Mouse (Mus musculus) embryonic facial prominence, embryonic 14.5 days (tissue): Measurements from ENCODE around the gene Art1. TPM values are rescaled to one million over a fixed set of nuclear protein-coding genes. Genes with fewer than 3 reads are reported as not detected.

Experiments
- ATAC-seq: fragments of 200-750 bp; cut with Nextera tagmentation; 2 replicates; pipeline ENCODE4 v1.8.0; 2017; ENCODE audit warnings: low read depth, moderate number of reproducible peaks, moderate TSS enrichment
- DNase-seq: peaks from one replicate; pipeline ENCODE4 v3.0.0-alpha.2; 2015; ENCODE audit warnings: low spot score
- H3K27ac ChIP-seq: fragments of 300-500 bp; sonication (generic); replicated peaks from 2 replicates; pipeline ENCODE4 v1.5.1; 2014; ENCODE audit warnings: low read depth, mild to moderate bottlenecking, low read length, moderate library complexity
- H3K27me3 ChIP-seq: fragments of 300-500 bp; sonication (generic); replicated peaks from 2 replicates; pipeline ENCODE4 v1.6.1; 2014; ENCODE audit warnings: low read length; ENCODE audit not compliant: control insufficient read depth, insufficient read depth
- H3K36me3 ChIP-seq: fragments of 300-500 bp; sonication (generic); 2 replicates; pipeline ENCODE4 v1.6.1; 2014; ENCODE audit warnings: low read length, mixed read lengths; ENCODE audit not compliant: control insufficient read depth, insufficient read depth
- H3K4me1 ChIP-seq: fragments of 300-500 bp; sonication (generic); 2 replicates; pipeline ENCODE4 v1.6.1; 2014; ENCODE audit warnings: antibody characterized with exemption, low read length; ENCODE audit not compliant: control insufficient read depth, insufficient read depth
- H3K4me2 ChIP-seq: fragments of 300-500 bp; sonication (generic); 2 replicates; pipeline ENCODE4 v1.6.1; 2014; ENCODE audit warnings: low read depth, mild to moderate bottlenecking, low read length, moderate library complexity, mixed read lengths
- H3K4me3 ChIP-seq: fragments of 300-500 bp; sonication (generic); 2 replicates; pipeline ENCODE4 v1.5.1; 2014; ENCODE audit warnings: low read depth, mild to moderate bottlenecking, low read length
- H3K9ac ChIP-seq: fragments of 300-500 bp; sonication (generic); 2 replicates; pipeline ENCODE4 v1.6.1; 2014; ENCODE audit warnings: low read depth, mild to moderate bottlenecking, low read length, moderate library complexity, mixed read lengths
- H3K9me3 ChIP-seq: fragments of 300-500 bp; sonication (generic); 2 replicates; pipeline ENCODE4 v1.6.1; 2016; ENCODE audit warnings: low read length; ENCODE audit not compliant: control insufficient read depth
- WGBS: fragments of 180-500 bp; shearing (Covaris S2); extraction: QIAGEN DNeasy Blood & Tissue Kit; methylation state at CpG from one replicate; pipeline ENCODE4 v1.1.7; 2014; 5-methylcytosine and 5-hydroxymethylcytosine counted together
- polyA plus RNA-seq: library from polyadenylated mRNA; unstranded; fragments of >200 nt; fragmentation: Nextera tagmentation; extraction: Ambion mirVana; gene quantifications from 2 replicates; pipeline ENCODE4 v1.2.1, GENCODE M21; 2014

The Art1 gene
- polyA plus RNA-seq, 1 experiment from 2014 or later: 32.2 TPM

- Histone ChIP-seq H3K36me3 (peaks cover 38% of the 10 kb centered on the region), H3K9ac (no peak within 1 kb of the TSS), H3K4me3 (no peak within 1 kb of the TSS), H3K27ac (no peak within 1 kb of the TSS), H3K4me2 (no peak within 1 kb of the TSS), H3K9me3 (no peaks in the 10 kb centered on the region), H3K27me3 (no peaks in the 10 kb centered on the region), H3K4me1 (no peaks in the 10 kb centered on the region)
- no peak for DNase-seq
- WGBS: 46% methylated on average over 7 of the region's 7 CpGs
- peak; percentile 54; the same call in 1 of the 2 replicates for ATAC-seq
These were observed 15.2 kb downstream of the Art1 start, which contains the start of gene Chrna10 for GRCm38 (mm10) chr7:102116579-102117331. TSS of gene Chrna10 (minus strand) at chr7:102116828.

GRCm38 (mm10) chr7:102117382-102117781, 15.8 kb downstream of the Art1 start:
- Histone ChIP-seq H3K4me2 (no peak overlapping the region), H3K36me3 (peaks cover 44% of the 10 kb centered on the region), H3K27me3 (no peaks in the 10 kb centered on the region), H3K9me3 (no peaks in the 10 kb centered on the region), H3K4me3 (no peak overlapping the region), H3K27ac (no peak overlapping the region), H3K4me1 (no peaks in the 10 kb centered on the region), H3K9ac (no peak overlapping the region)
- 67% methylated on average over 6 of the region's 6 CpGs for WGBS
- ATAC-seq: no peak
- DNase-seq: no peak

- no peaks in the 10 kb centered on the region for H3K27me3 ChIP-seq
- no peaks in the 10 kb centered on the region for H3K4me1 ChIP-seq
- DNase-seq: no peak
- ATAC-seq: no peak
- no peaks in the 10 kb centered on the region for H3K9me3 ChIP-seq
- no peak overlapping the region for H3K4me3 ChIP-seq
- 95% methylated on average over 10 of the region's 10 CpGs for WGBS
- H3K9ac ChIP-seq: no peak overlapping the region
- peaks cover 74% of the 10 kb centered on the region for H3K36me3 ChIP-seq
- no peak overlapping the region for H3K27ac ChIP-seq
- H3K4me2 ChIP-seq: no peak overlapping the region
These were observed 18.8 kb downstream of the Art1 start for GRCm38 (mm10) chr7:102120326-102120725.

DNA sequence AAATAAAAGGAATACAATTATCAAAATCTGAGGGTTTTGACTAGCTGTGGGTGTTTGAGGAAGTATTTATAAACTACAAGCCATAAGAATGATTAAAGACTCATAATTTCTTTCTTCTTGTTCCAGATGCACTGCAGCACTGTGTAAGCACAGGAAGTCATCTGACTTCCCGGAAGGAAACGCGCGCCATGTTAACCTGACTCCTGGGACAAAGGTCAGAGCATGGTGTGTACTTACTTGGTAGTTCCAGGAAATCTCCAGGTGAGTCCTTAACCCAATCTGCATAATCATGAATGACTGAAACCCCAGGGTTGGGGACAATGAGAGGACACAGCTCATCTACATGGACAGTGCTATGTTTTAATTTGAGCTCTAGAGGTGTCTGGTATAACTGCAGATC, 30.9 kb downstream of the Art1 start:
- ATAC-seq: no peak
- no peaks in the 10 kb centered on the region for H3K27me3 ChIP-seq
- H3K4me1 ChIP-seq: no peaks in the 10 kb centered on the region
- no peak overlapping the region for H3K4me2 ChIP-seq
- DNase-seq: no peak
- WGBS: 86% methylated on average over 4 of the region's 4 CpGs
- H3K9me3 ChIP-seq: no peaks in the 10 kb centered on the region
- H3K27ac ChIP-seq: no peak overlapping the region
- H3K4me3 ChIP-seq: no peak overlapping the region
- peaks cover 91% of the 10 kb centered on the region for H3K36me3 ChIP-seq
- no peak overlapping the region for H3K9ac ChIP-seq

DNA sequence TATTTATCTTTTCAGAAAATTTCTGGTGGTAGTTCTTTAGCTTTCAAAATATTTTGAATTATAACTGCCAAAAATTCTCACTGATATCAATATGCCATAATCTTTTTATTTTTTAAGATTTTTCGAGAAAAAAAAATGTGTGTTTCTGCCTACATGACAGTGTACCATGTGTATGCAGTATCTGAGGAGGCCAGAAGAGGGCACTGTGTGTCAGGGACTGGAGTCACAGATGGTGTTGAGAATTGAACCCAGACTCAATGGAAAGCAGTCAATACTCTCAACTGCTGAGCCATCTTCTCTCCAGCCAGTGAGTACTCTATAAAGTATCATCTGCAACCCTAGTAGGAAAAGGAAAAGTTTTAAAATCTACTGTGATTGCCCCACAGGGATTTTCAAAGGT, 35.9 kb downstream of the Art1 start:
- DNase-seq: no peak

DNA sequence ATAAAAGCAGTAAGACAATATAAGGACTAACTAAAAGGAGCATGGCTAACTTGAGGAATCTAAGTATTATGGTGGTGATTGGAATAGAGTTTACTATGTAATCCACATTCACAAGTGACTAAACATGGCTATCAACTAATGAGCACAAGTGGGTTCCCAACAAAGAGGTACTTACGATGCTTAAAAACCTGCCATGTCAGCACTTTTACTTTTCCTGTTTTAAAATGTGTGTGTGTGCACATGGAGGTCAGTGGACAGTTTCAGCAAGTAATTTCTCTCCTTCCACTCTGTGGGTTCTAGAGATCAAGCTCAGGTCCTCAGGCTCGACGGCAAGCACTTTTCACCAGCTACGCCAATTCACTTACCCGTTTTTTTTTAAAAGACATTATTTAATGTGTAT, 36.4 kb downstream of the Art1 start:
- Histone ChIP-seq H3K4me3 (no peak overlapping the region), H3K4me2 (no peak overlapping the region), H3K27ac (no peak overlapping the region), H3K9ac (no peak overlapping the region), H3K27me3 (no peaks in the 10 kb centered on the region), H3K4me1 (no peaks in the 10 kb centered on the region), H3K9me3 (no peaks in the 10 kb centered on the region), H3K36me3 (peaks cover 92% of the 10 kb centered on the region)
- no peak for DNase-seq
- ATAC-seq: no peak
- 97% methylated on average over 5 of the region's 5 CpGs for WGBS

More for the DNA sequence above, 35.9 kb downstream of the Art1 start:
- Histone ChIP-seq H3K4me2 (no peak overlapping the region), H3K9me3 (no peaks in the 10 kb centered on the region), H3K4me1 (no peaks in the 10 kb centered on the region), H3K27me3 (no peaks in the 10 kb centered on the region), H3K9ac (no peak overlapping the region), H3K4me3 (no peak overlapping the region), H3K27ac (no peak overlapping the region), H3K36me3 (peaks cover 94% of the 10 kb centered on the region)
- 89% methylated on average over 1 of the region's 1 CpGs for WGBS
- ATAC-seq: no peak

GRCm38 (mm10) chr7:102153691-102154090, 52.1 kb downstream of the Art1 start:
- Histone ChIP-seq H3K36me3 (peaks cover 71% of the 10 kb centered on the region), H3K9me3 (no peaks in the 10 kb centered on the region), H3K4me3 (no peak overlapping the region), H3K9ac (no peak overlapping the region), H3K4me1 (no peaks in the 10 kb centered on the region), H3K27ac (no peak overlapping the region), H3K4me2 (no peak overlapping the region), H3K27me3 (no peaks in the 10 kb centered on the region)
- WGBS: 90% methylated on average over 5 of the region's 5 CpGs
- ATAC-seq: no peak
- DNase-seq: no peak
